Mouse (Mus musculus): ENCODE measurements around the gene Ahcyl2. TPM values are rescaled to one million over a fixed set of nuclear protein-coding genes. Genes with fewer than 3 reads are reported as not detected.
"Not testable (repeated sequence)": the region's sequence is repeated elsewhere in the genome, so short reads cannot be mapped to it uniquely, and the experiment has no call there.

Gene Ahcyl2
- polyA plus RNA-seq, 1 experiment from 2014 or later = 15.2 TPM

- Histone ChIP-seq H3K9ac (no peak overlapping the region), H3K27me3 (no peaks in the 10 kb centered on the region), H3K4me3 (no peak overlapping the region), H3K4me1 (peaks cover 11% of the 10 kb centered on the region), H3K4me2 (no peak overlapping the region), H3K36me3 (peaks cover 56% of the 10 kb centered on the region), H3K27ac (no peak overlapping the region), H3K9me3 (peaks cover under 1% of the 10 kb centered on the region; the same call in 1 of the 2 replicates)
- ATAC-seq (ENCODE audit: insufficient number of reproducible peaks, insufficient read depth, low FRiP score, low TSS enrichment, low read depth) = no peak
- WGBS = 91% methylated on average over 11 of the region's 11 CpGs
Measured at GRCm38 (mm10) chr6:29753336-29753735, 14.5 kb upstream of the Ahcyl2 start.

GRCm38 (mm10) chr6:29756001-29756400 is 11.8 kb upstream of the Ahcyl2 start:
- Histone ChIP-seq H3K9me3 (no peaks in the 10 kb centered on the region), H3K9ac (no peak overlapping the region), H3K4me3 (no peak overlapping the region), H3K27me3 (no peaks in the 10 kb centered on the region), H3K4me2 (no peak overlapping the region), H3K4me1 (peaks cover 11% of the 10 kb centered on the region), H3K36me3 (peaks cover 77% of the 10 kb centered on the region), H3K27ac (no peak overlapping the region)
- WGBS = 77% methylated on average over 5 of the region's 5 CpGs
- ATAC-seq (ENCODE audit: insufficient number of reproducible peaks, insufficient read depth, low FRiP score, low TSS enrichment, low read depth) = no peak

GRCm38 (mm10) chr6:29756476-29756875 is 11.3 kb upstream of the Ahcyl2 start:
- Histone ChIP-seq H3K4me1 (peaks cover 11% of the 10 kb centered on the region), H3K27ac (no peak overlapping the region), H3K9me3 (no peaks in the 10 kb centered on the region), H3K4me3 (no peak overlapping the region), H3K36me3 (peaks cover 81% of the 10 kb centered on the region), H3K4me2 (no peak overlapping the region), H3K9ac (no peak overlapping the region), H3K27me3 (no peaks in the 10 kb centered on the region)
- no peak for ATAC-seq (ENCODE audit: insufficient number of reproducible peaks, insufficient read depth, low FRiP score, low TSS enrichment, low read depth)
- WGBS = 89% methylated on average over 4 of the region's 4 CpGs

GRCm38 (mm10) chr6:29758417-29758816 is 9.4 kb upstream of the Ahcyl2 start:
- no peak overlapping the region for H3K27ac ChIP-seq
- H3K9ac ChIP-seq = no peak overlapping the region
- H3K4me2 ChIP-seq = no peak overlapping the region
- H3K4me1 ChIP-seq = no peaks in the 10 kb centered on the region
- no peak for ATAC-seq (ENCODE audit: insufficient number of reproducible peaks, insufficient read depth, low FRiP score, low TSS enrichment, low read depth)
- no peak overlapping the region for H3K4me3 ChIP-seq
- peaks cover 82% of the 10 kb centered on the region for H3K36me3 ChIP-seq
- 37% methylated on average over 4 of the region's 4 CpGs for WGBS
- no peaks in the 10 kb centered on the region for H3K9me3 ChIP-seq
- H3K27me3 ChIP-seq = no peaks in the 10 kb centered on the region

- Histone ChIP-seq H3K27me3 (no peaks in the 10 kb centered on the region), H3K4me1 (no peaks in the 10 kb centered on the region), H3K36me3 (peaks cover 75% of the 10 kb centered on the region), H3K4me3 (no peak overlapping the region), H3K9ac (no peak overlapping the region), H3K27ac (no peak overlapping the region), H3K9me3 (no peaks in the 10 kb centered on the region), H3K4me2 (no peak overlapping the region)
- 83% methylated on average over 13 of the region's 13 CpGs for WGBS
- no peak for ATAC-seq (ENCODE audit: insufficient number of reproducible peaks, insufficient read depth, low FRiP score, low TSS enrichment, low read depth)
Measured at GRCm38 (mm10) chr6:29759012-29759679, 8.7 kb upstream of the Ahcyl2 start.

GRCm38 (mm10) chr6:29760397-29760796 is 7.4 kb upstream of the Ahcyl2 start:
- peaks cover 63% of the 10 kb centered on the region for H3K36me3 ChIP-seq

GRCm38 (mm10) chr6:29761282-29761681 is 6.5 kb upstream of the Ahcyl2 start:
- Histone ChIP-seq H3K9me3 (no peaks in the 10 kb centered on the region), H3K4me3 (no peak overlapping the region), H3K4me1 (no peaks in the 10 kb centered on the region), H3K27me3 (no peaks in the 10 kb centered on the region), H3K4me2 (no peak overlapping the region), H3K36me3 (peaks cover 55% of the 10 kb centered on the region), H3K27ac (no peak overlapping the region), H3K9ac (no peak overlapping the region)
- 88% methylated on average over 4 of the region's 4 CpGs for WGBS
- ATAC-seq (ENCODE audit: insufficient number of reproducible peaks, insufficient read depth, low FRiP score, low TSS enrichment, low read depth) = no peak

More at GRCm38 (mm10) chr6:29760397-29760796, 7.4 kb upstream of the Ahcyl2 start:
- not testable (repeated sequence) for H3K9me3 ChIP-seq; H3K4me1 ChIP-seq; H3K4me3 ChIP-seq; H3K27me3 ChIP-seq; ATAC-seq (ENCODE audit: insufficient number of reproducible peaks, insufficient read depth, low FRiP score, low TSS enrichment, low read depth); H3K4me2 ChIP-seq; H3K27ac ChIP-seq; H3K9ac ChIP-seq
- WGBS = 83% methylated on average over 2 of the region's 2 CpGs

- Histone ChIP-seq H3K4me1 (no peaks in the 10 kb centered on the region), H3K36me3 (peaks cover 43% of the 10 kb centered on the region), H3K27ac (no peak overlapping the region), H3K4me3 (no peak overlapping the region), H3K27me3 (no peaks in the 10 kb centered on the region), H3K9me3 (no peaks in the 10 kb centered on the region), H3K4me2 (no peak overlapping the region), H3K9ac (no peak overlapping the region)
- ATAC-seq (ENCODE audit: insufficient number of reproducible peaks, insufficient read depth, low FRiP score, low TSS enrichment, low read depth) = no peak
- WGBS = 57% methylated on average over 4 of the region's 4 CpGs
Measured at GRCm38 (mm10) chr6:29762524-29762923, 5.3 kb upstream of the Ahcyl2 start.

GRCm38 (mm10) chr6:29766874-29767273 is 937 bp upstream of the Ahcyl2 start:
- no peaks in the 10 kb centered on the region for H3K27me3 ChIP-seq
- H3K36me3 ChIP-seq = peaks cover 6% of the 10 kb centered on the region
- H3K9ac ChIP-seq = no peak overlapping the region
- H3K4me1 ChIP-seq = peaks cover 9% of the 10 kb centered on the region; the same call in 1 of the 2 replicates
- no peak overlapping the region for H3K4me3 ChIP-seq
- H3K4me2 ChIP-seq = no peak overlapping the region
- H3K27ac ChIP-seq = no peak overlapping the region
- no peak for ATAC-seq (ENCODE audit: insufficient number of reproducible peaks, insufficient read depth, low FRiP score, low TSS enrichment, low read depth)
- H3K9me3 ChIP-seq = no peaks in the 10 kb centered on the region
- 86% methylated on average over 2 of the region's 2 CpGs for WGBS

- WGBS = under 1% methylated on average over 50 of the region's 50 CpGs
- peak overlapping the region; percentile 88 for H3K27ac ChIP-seq
- H3K4me3 ChIP-seq = peak overlapping the region; percentile 88
- H3K36me3 ChIP-seq = no peaks in the 10 kb centered on the region
- H3K4me2 ChIP-seq = peak overlapping the region; percentile 67
- no peaks in the 10 kb centered on the region for H3K27me3 ChIP-seq
- H3K9me3 ChIP-seq = no peaks in the 10 kb centered on the region
- H3K4me1 ChIP-seq = peaks cover 9% of the 10 kb centered on the region; the same call in 1 of the 2 replicates
- ATAC-seq (ENCODE audit: insufficient number of reproducible peaks, insufficient read depth, low FRiP score, low TSS enrichment, low read depth) = no peak
- H3K9ac ChIP-seq = peak overlapping the region; percentile 84
Measured at GRCm38 (mm10) chr6:29768791-29769441, 1.1 kb downstream of the Ahcyl2 start.

GRCm38 (mm10) chr6:29770672-29771321 is 3.0 kb downstream of the Ahcyl2 start:
- Histone ChIP-seq H3K9me3 (no peaks in the 10 kb centered on the region), H3K4me2 (no peak overlapping the region), H3K4me3 (no peak overlapping the region), H3K4me1 (peaks cover 9% of the 10 kb centered on the region; the same call in 1 of the 2 replicates), H3K9ac (no peak overlapping the region), H3K27ac (no peak overlapping the region), H3K27me3 (no peaks in the 10 kb centered on the region), H3K36me3 (no peaks in the 10 kb centered on the region)
- 54% methylated on average over 2 of the region's 2 CpGs for WGBS
- ATAC-seq (ENCODE audit: insufficient number of reproducible peaks, insufficient read depth, low FRiP score, low TSS enrichment, low read depth) = no peak

GRCm38 (mm10) chr6:29772236-29772635 is 4.4 kb downstream of the Ahcyl2 start:
- Histone ChIP-seq H3K4me3 (no peak overlapping the region), H3K36me3 (no peaks in the 10 kb centered on the region), H3K27ac (no peak overlapping the region), H3K4me1 (peaks cover 9% of the 10 kb centered on the region; the same call in 1 of the 2 replicates), H3K9me3 (no peaks in the 10 kb centered on the region), H3K4me2 (no peak overlapping the region), H3K27me3 (no peaks in the 10 kb centered on the region), H3K9ac (no peak overlapping the region)
- ATAC-seq (ENCODE audit: insufficient number of reproducible peaks, insufficient read depth, low FRiP score, low TSS enrichment, low read depth) = no peak
- WGBS = 81% methylated on average over 3 of the region's 3 CpGs

Data from embryonic facial prominence, embryonic 13.5 days (tissue).